Mouse (Mus musculus) WW6 (cell line): ENCODE results near the gene Cbl.

Experiments
- DNase-seq: peaks from one replicate; pipeline ENCODE4 v3.0.0-alpha.2; 2013; ENCODE audit warnings: low read depth, low spot score

The Cbl gene

DNA sequence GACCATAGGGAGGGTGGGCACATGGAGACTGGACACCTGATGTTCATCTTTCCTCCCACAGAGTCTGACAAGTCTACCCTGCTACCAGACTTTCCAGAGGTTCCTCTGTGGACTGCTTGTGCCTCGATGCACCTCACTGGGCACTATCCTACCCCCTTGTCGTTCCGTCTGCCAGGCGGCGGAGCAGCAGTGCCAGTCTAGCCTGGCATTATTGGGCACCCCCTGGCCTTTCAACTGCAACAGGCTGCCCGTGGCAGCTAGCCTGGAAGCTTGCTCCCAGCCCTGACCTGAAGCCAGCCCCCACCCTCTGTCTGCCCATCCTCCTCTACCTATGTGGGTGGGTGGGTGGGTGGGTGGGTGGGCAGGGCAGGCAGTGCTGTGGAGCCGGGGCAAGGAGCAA lies 127.7 kb downstream of the Cbl start:
- DNase-seq, result no peak

DNA sequence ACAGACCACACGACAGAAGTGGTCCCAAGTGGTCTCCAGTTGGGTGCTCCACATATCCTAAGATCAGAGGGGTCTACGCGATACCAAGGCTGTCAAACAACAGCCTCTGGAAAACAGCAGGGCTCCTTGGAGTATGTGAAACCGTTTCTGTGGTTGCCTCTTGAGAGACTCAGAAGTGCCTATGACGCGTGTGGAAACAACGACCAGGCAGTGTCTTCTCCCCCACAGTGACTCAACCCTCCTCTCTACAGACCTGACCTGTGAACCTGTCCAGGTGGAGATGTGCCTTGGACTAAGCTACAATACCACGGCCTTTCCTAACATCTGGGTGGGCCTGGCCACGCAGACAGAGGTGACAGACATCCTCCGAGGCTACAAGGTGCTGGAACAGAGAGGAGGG lies 128.1 kb downstream of the Cbl start:
- no peak for DNase-seq

DNA sequence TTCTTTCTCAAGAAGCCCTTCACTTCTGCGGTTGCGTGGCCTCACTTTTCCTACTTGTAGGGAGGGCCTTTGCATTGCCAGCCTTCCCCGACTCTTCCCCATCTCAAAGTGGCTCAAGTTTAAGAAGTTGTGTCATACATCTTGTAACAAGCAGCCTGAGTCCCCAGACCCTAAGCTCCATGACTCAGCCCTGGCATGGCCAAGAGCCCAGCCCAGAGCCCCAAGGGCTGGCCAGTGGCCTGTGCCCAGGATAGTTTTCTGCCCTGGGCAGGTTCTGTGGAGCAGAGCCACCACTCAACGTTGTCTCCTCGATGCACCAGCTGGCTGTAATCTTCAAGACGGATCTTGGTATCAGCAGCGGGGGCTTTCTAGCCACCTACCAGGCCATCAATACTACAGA lies 129.0 kb downstream of the Cbl start:
- no peak for DNase-seq

DNA sequence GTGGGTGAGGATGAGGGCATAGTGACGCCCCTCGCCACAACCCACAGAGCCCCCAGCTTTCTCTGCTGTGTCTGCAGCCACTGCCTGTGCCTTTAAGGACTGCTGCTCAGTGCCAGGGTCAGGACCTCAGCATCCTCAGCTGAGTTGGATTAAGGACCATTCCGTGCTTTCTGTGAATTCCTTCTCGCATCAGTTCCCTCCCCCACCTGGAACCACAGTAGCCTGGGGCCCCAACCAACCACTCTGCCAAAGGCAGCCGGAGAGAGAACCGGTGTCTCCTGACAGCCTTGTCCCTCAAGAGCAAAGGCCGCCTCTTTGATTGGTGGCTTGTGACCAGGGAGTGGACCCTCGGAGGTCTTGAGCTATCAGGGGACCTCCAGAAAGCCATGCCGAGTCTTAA lies 132.4 kb downstream of the Cbl start, which contains the start of gene Mfrp:
Mfrp (plus strand) TSS at position 240 of the 400 bp plus-strand sequence.
- DNase-seq, result no peak

DNA sequence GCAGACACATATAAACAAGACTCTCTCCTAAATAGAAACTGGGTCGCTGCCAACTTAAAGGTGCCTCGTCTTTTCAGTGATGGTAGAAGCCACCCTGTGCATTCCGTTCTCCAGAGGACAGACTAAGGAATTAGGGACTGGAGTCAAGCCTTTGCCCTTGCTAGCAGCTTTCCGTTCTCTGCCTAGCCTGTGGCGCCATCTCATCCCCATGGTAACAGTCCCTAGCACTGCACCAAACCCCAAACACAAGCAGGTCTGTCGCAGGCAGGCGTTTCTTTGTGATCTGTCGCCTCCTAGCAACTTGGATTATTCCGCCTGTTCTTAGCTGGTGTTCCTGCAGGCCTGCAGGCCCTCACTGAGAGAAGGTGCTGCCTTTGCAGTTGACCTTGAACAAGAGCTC lies 137.3 kb downstream of the Cbl start:
- DNase-seq, result no peak

DNA sequence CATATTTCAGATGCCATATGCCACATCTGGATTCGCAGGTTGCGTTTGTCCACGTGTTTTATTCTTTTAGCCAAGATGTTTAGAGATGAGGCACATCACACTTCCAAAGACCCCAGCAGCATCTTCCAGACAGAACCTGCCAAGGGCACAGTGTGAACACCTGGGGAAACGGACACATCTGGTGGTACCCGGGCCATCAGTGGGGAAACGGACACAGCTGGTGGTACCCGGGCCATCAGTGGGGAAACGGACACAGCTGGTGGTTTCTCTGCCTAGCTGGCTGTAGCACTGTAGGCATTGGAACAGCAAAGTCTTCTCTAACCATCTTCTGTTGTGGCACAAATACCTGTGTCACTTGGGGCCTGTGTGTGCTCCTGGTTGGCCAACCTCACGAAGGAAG lies 138.1 kb downstream of the Cbl start:
- no peak for DNase-seq

DNA sequence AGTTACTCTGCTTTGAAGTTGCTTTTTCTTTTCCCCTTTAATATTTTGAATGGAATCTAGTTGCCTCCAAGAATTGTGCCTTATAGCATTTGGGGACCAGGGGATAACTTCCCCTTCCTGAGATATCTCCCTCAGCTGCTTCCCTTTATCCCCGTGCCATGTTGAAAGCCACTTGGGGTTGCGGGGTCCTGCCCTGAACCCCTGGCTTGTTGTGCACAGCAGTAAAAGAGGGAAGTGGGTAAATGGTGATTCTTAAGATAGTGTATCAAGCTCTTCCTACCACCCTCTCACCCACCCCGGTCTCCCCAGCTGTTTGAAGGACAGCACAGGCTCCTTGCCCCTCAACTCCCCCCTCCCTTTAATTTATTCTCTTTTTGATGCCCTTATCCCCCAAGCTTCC lies 139.1 kb downstream of the Cbl start:
- no peak for DNase-seq

DNA sequence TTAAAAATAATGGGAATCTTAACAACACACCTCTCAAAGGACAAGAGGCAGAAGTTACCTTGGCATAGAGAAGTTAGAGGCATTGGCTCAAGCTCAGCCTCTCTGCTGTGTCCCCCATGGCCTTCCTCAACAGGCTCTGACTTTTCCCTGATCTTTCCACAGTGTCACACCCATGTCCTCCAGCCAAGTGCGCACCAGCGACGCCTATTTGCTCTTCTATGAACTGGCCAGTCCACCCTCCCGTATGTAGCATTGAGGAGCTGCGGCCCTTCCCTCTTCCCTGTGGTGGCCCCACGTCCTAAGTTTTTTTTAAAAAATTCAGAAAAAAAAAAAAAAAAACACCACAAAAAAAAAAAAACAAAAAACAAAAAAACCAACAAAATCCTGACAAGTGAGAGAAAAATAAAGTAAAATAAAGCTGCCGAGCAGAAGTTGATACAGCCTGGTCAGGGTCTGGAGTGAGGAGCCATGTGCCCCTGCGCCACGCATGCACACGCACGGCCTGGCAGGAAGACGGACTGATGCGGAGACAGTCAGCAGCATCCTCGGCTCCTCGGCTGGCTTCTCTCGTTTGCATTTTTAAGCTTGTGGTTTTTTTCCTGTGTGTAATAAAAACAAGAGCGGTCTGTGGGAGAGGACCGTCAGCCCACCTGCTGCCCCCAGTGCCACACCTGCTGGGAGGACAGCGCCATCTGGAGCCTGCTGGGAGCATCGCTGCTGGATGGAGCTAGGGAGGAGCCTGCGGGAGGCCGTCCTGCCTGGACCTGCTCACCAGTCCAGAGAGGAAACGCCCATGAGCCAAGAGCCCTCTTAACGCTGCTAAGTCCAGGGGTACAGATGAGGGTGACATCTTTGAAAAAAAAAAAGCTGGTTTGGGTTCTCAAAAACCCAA lies 140.0 kb downstream of the Cbl start:
- no peak for DNase-seq
